Mouse (Mus musculus) liver, adult 2 months (tissue): ENCODE measurements around the gene Stt3b. TPM values are rescaled to one million over a fixed set of nuclear protein-coding genes. Genes with fewer than 3 reads are reported as not detected.

Source experiments
- DNase-seq: peaks from one replicate; pipeline ENCODE4 v3.0.0-alpha.2; 2011; ENCODE audit warnings: low read depth, low spot score; ENCODE audit errors: extremely low read depth
- H3K27ac ChIP-seq: fragments of 200-500 bp; replicated peaks from 2 replicates; pipeline ENCODE4 v1.5.1; 2012; ENCODE audit warnings: low read depth, mild to moderate bottlenecking, control low read depth, inconsistent platforms, low read length; ENCODE audit not compliant: insufficient read depth
- H3K27me3 ChIP-seq: fragments of 200-500 bp; 2 replicates; pipeline ENCODE4 v1.6.1; 2012; ENCODE audit warnings: mild to moderate bottlenecking, moderate library complexity, low read length, inconsistent platforms; ENCODE audit not compliant: control insufficient read depth, insufficient read depth
- H3K36me3 ChIP-seq: fragments of 200-500 bp; 2 replicates; pipeline ENCODE4 v1.6.1; 2012; ENCODE audit warnings: low read length, inconsistent platforms; ENCODE audit not compliant: control insufficient read depth, insufficient read depth
- H3K4me1 ChIP-seq: fragments of 200-500 bp; 2 replicates; pipeline ENCODE4 v1.6.1; 2011; ENCODE audit warnings: low read length; ENCODE audit not compliant: control insufficient read depth, insufficient read depth
- H3K4me3 ChIP-seq: fragments of 200-500 bp; 2 replicates; pipeline ENCODE4 v1.5.1; 2011; ENCODE audit warnings: low read depth, mild to moderate bottlenecking, control low read depth, low read length, moderate library complexity; ENCODE audit not compliant: insufficient read depth
- H3K79me2 ChIP-seq: fragments of 200-500 bp; 2 replicates; pipeline ENCODE4 v1.6.1; 2012; ENCODE audit warnings: inconsistent platforms, mild to moderate bottlenecking, low read length, moderate library complexity; ENCODE audit not compliant: control insufficient read depth, insufficient read depth
- H3K9ac ChIP-seq: fragments of 200-500 bp; 2 replicates; pipeline ENCODE4 v1.6.1; 2012; ENCODE audit warnings: low read depth, mild to moderate bottlenecking, control low read depth, inconsistent platforms, low read length
- CTCF ChIP-seq: fragments of 200-500 bp; IDR thresholded peaks from 2 replicates; pipeline ENCODE4 v1.5.1; 2011; ENCODE audit warnings: low read depth, low read length, control low read depth
- POLR2A ChIP-seq: fragments of 200-500 bp; IDR thresholded peaks from 2 replicates; pipeline ENCODE4 v1.6.1; 2011; ENCODE audit warnings: low read length, control low read depth; ENCODE audit not compliant: insufficient read depth; ENCODE audit errors: extremely low read depth
- WGBS: fragments of 180-500 bp; shearing (Covaris S2); methylation state at CpG from one replicate; pipeline ENCODE4 v1.1.7; 2018; 5-methylcytosine and 5-hydroxymethylcytosine counted together
- polyA plus RNA-seq: library from polyadenylated mRNA; depleted of rRNA; stranded (reverse); fragments of >200 nt; gene quantifications from 2 replicates; pipeline ENCODE4 v1.2.3, GENCODE M21; 2012; rRNA removed
- total RNA-seq: library from RNA; depleted of rRNA; stranded (reverse); fragments of >200 nt; gene quantifications from 2 replicates; pipeline ENCODE4 v1.2.3, GENCODE M21; 2014; rRNA removed

Stt3b gene
- total RNA-seq: 60.5 and 73.4 TPM in 2 replicates
- polyA plus RNA-seq: 28.2 and 33.8 TPM in 2 replicates

- H3K4me3 ChIP-seq: peak within 1 kb of the TSS; percentile 96
- TF ChIP-seq POLR2A (peak; percentile 70), CTCF (no peak)
- H3K27ac ChIP-seq: peak within 1 kb of the TSS; percentile 96
- peak; percentile 84 for DNase-seq
- under 1% methylated on average over 91 of the region's 91 CpGs for WGBS
- peak within 1 kb of the TSS; percentile 96 for H3K9ac ChIP-seq
- H3K36me3 ChIP-seq: no peaks in the 10 kb centered on the region
- peaks cover 14% of the 10 kb centered on the region; the same call in 1 of the 2 replicates for H3K79me2 ChIP-seq
- H3K27me3 ChIP-seq: no peaks in the 10 kb centered on the region
- peaks cover 10% of the 10 kb centered on the region for H3K4me1 ChIP-seq
Observed at GRCm38 (mm10) chr9:115310346-115311222, at the start of gene Stt3b. Gene Stt3b (minus strand): TSS chr9:115310421.

- WGBS: 95% methylated on average over 2 of the region's 2 CpGs
Observed at GRCm38 (mm10) chr9:115358421-115358820, 48.2 kb upstream of the Stt3b start.

GRCm38 (mm10) chr9:115357996-115358395 lies 47.8 kb upstream of the Stt3b start:
- 92% methylated on average over 1 of the region's 1 CpGs for WGBS
- Histone ChIP-seq H3K36me3 (no peaks in the 10 kb centered on the region), H3K27ac (no peak overlapping the region), H3K4me1 (no peaks in the 10 kb centered on the region), H3K9ac (no peak overlapping the region), H3K4me3 (no peak overlapping the region), H3K27me3 (no peaks in the 10 kb centered on the region), H3K79me2 (no peaks in the 10 kb centered on the region)
- TF ChIP-seq POLR2A (no peak), CTCF (no peak)
- no peak for DNase-seq

More at GRCm38 (mm10) chr9:115358421-115358820, 48.2 kb upstream of the Stt3b start:
- no peak for TF ChIP-seq CTCF
- TF ChIP-seq POLR2A: no peak
- DNase-seq: no peak
- Histone ChIP-seq H3K9ac (no peak overlapping the region), H3K27ac (no peak overlapping the region), H3K27me3 (no peaks in the 10 kb centered on the region), H3K36me3 (no peaks in the 10 kb centered on the region), H3K4me1 (no peaks in the 10 kb centered on the region), H3K4me3 (no peak overlapping the region), H3K79me2 (no peaks in the 10 kb centered on the region)

- H3K79me2 ChIP-seq: no peaks in the 10 kb centered on the region
- no peak overlapping the region for H3K9ac ChIP-seq
- no peaks in the 10 kb centered on the region for H3K36me3 ChIP-seq
- no peaks in the 10 kb centered on the region for H3K27me3 ChIP-seq
- no peak overlapping the region for H3K4me3 ChIP-seq
- no peak overlapping the region for H3K27ac ChIP-seq
- DNase-seq: no peak
- 66% methylated on average over 19 of the region's 19 CpGs for WGBS
- H3K4me1 ChIP-seq: no peaks in the 10 kb centered on the region
- TF ChIP-seq CTCF: no peak
- TF ChIP-seq POLR2A: no peak
Observed at GRCm38 (mm10) chr9:115356731-115357458, 46.7 kb upstream of the Stt3b start.

- Histone ChIP-seq H3K27ac (no peak overlapping the region), H3K36me3 (no peaks in the 10 kb centered on the region), H3K4me1 (no peaks in the 10 kb centered on the region), H3K4me3 (no peak overlapping the region), H3K9ac (no peak overlapping the region), H3K27me3 (no peaks in the 10 kb centered on the region), H3K79me2 (no peaks in the 10 kb centered on the region)
- TF ChIP-seq CTCF (no peak), POLR2A (no peak)
- no peak for DNase-seq
- 69% methylated on average over 5 of the region's 5 CpGs for WGBS
Observed at GRCm38 (mm10) chr9:115355972-115356371, 45.8 kb upstream of the Stt3b start.
